Mouse (Mus musculus) CH12.LX (cell line): Measurements from ENCODE around the gene Grxcr1.

Source experiments
- MAX ChIP-seq: IDR thresholded peaks from 2 replicates; pipeline ENCODE4 v1.6.1; 2011; ENCODE audit warnings: low read length, improper control_type of control experiment
- MXI1 ChIP-seq: IDR thresholded peaks from 2 replicates; pipeline ENCODE4 v1.6.1; 2011; ENCODE audit warnings: mild to moderate bottlenecking, low read depth, low read length, improper control_type of control experiment
- NRF1 ChIP-seq: IDR thresholded peaks from 2 replicates; pipeline ENCODE4 v1.6.1; 2014; ENCODE audit warnings: low read depth, mild to moderate bottlenecking, inconsistent platforms, low read length, improper control_type of control experiment, moderate library complexity
- POLR2A ChIP-seq: IDR thresholded peaks from 2 replicates; pipeline ENCODE4 v1.6.1; 2011; ENCODE audit warnings: low read depth, mild to moderate bottlenecking, improper control_type of control experiment, low read length
- TBP ChIP-seq: conservative IDR thresholded peaks from 2 replicates; pipeline ENCODE4 v1.6.1; 2011; ENCODE audit warnings: low read depth, low read length, improper control_type of control experiment
- TCF12 ChIP-seq: IDR thresholded peaks from 2 replicates; pipeline ENCODE4 v1.6.1; 2014; ENCODE audit warnings: low read depth, mild to moderate bottlenecking, inconsistent platforms, low read length, improper control_type of control experiment
- USF2 ChIP-seq: conservative IDR thresholded peaks from 2 replicates; pipeline ENCODE4 v1.6.1; 2011; ENCODE audit warnings: low read depth, low read length, improper control_type of control experiment
- ZC3H11A ChIP-seq: IDR thresholded peaks from 2 replicates; pipeline ENCODE4 v1.6.1; 2012; ENCODE audit warnings: low read depth, mild to moderate bottlenecking, inconsistent platforms, low read length, improper control_type of control experiment
- ZNF384 ChIP-seq: IDR thresholded peaks from 2 replicates; pipeline ENCODE4 v1.6.1; 2012; ENCODE audit warnings: low read depth, low read length, improper control_type of control experiment, inconsistent platforms

DNA sequence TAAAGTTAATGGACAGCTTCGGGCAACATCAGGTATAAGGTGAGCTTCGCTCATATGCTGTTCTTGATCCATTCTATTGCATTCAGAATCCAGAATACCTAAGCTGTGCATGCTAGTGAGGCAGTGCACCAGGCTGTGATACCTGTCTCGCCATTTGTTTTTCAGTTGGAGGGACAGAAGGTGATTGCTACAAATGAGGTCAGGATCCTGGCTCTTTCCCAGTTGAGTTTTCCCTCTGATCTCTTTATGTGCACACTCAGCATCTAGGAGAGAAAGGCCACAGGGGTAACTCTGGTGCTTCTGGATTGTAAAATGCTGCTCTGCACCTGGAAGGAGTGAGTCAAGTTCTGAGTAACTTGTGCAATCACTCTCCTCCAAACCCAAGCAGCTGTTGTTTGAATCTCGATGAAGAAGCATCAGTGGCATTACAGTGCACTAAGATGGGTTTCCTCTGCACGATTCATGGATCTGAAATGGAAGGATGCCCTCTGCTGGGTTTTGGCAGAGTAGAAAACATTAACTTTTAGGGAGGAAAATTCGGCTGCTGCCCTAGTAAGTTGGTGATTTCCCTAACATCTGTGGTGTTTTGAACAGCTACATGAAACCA, 80.9 kb downstream of the Grxcr1 start:
- no peak for TF ChIP-seq POLR2A
- TF ChIP-seq MAX: no peak
- no peak for TF ChIP-seq TCF12
- TF ChIP-seq TBP: no peak
- no peak for TF ChIP-seq ZNF384
- TF ChIP-seq USF2: no peak
- TF ChIP-seq ZC3H11A: peak; percentile 23; the same call in 1 of the 2 replicates
- TF ChIP-seq MXI1: no peak
- TF ChIP-seq NRF1: no peak
